Mouse (Mus musculus): ENCODE measurements around the gene Dalrd3. TPM values are rescaled to one million over a fixed set of nuclear protein-coding genes. Genes with fewer than 3 reads are reported as not detected.

Dalrd3 gene
- 187 and 225 TPM in 2 replicates for polyA plus RNA-seq (2012; rRNA removed)

DNA sequence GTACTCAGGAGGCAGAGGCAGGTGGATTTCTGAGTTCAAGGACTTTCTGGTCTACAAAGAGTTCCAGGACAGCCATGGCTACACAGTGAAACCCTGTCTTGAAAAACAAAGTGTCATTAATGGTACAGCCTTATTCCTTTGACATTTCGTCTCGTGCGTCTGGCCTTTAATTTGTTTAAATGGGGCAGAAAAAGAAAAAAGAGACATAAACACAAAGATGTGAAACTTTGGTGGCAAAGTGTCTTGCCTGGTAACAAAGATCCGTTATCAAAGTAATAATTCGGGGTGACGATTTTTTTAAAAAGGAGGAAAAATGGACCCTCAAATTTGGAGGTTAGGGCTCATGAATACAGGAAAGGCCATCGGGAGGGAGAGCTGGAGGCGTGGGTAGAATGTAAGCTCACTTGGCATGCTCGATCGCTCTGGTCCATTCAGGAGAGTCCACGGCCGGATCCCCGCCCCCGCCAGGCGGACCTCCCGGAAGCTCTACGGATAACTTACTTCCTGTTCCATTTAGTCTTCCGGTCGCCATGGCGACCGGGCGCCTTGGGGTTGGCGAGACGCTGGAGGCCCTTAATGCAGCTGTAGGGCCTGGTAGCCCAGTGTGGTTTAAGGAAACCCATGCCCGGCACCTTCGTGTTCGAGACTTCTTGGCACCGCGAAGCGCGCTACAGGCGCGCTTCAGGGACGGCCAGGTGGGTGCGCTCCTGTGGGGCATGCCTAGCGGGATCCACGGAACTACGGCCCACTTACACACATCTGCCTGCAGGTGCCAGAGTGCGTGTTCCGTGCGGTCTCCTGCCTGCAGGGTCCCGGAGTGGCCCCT lies at the start of gene Dalrd3:
Gene Dalrd3 (plus strand): TSS at position 506 of the 826 bp plus-strand sequence.
- WGBS: 1% methylated on average over 42 of the region's 42 CpGs
- H3K4me1 ChIP-seq (ENCODE audit: control insufficient read depth, insufficient read depth, insufficient read length): peaks cover 15% of the 10 kb centered on the region
- peaks cover 11% of the 10 kb centered on the region; the same call in 1 of the 2 replicates for H3K36me3 ChIP-seq (ENCODE audit: control insufficient read depth, insufficient read depth, low read length)
- DNase-seq (ENCODE audit: low read depth in 1 of 2, low spot score in 2 of 2): peak; percentile 79 to 87
- H3K27ac ChIP-seq (ENCODE audit: insufficient read depth, low read length): peak within 1 kb of the TSS; percentile 48
- H3K27me3 ChIP-seq (ENCODE audit: control insufficient read depth, insufficient read depth, low read length): no peaks in the 10 kb centered on the region
- no peak for TF ChIP-seq POLR2A (IDR thresholded peaks at IDR 0.05; ENCODE audit: low read depth, low read length)
- TF ChIP-seq CTCF (IDR thresholded peaks at IDR 0.05; ENCODE audit: extremely low read depth, insufficient read depth, insufficient read length, insufficient replicate concordance): 0 out of 2 replicates have a peak, but pooled peaks have one; percentile 0
- H3K4me3 ChIP-seq (ENCODE audit: extremely low read depth, insufficient read depth, insufficient read length): peak within 1 kb of the TSS; percentile 71

DNA sequence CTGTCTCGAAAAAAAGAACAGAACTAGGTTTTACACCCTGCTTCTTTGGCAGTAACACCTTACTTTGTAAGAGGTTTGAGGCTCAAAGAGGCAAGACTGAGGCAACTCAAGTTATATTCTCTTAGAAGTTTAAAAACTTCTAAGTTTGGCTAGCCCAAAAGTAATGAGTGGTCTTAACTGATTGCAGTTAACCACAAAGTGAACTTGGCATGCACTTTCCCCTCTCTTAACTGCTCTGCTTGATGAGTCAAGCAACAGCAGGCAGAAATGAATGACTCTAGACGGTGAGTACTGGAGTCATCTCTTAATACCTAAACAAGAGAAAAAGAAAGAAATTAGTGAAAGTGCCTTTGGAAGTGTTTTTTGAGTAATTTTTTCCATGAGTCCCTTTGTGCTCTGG lies 48.1 kb upstream of the Dalrd3 start:
- TF ChIP-seq POLR2A (IDR thresholded peaks at IDR 0.05; ENCODE audit: low read depth, low read length) (no peak), CTCF (IDR thresholded peaks at IDR 0.05; ENCODE audit: extremely low read depth, insufficient read depth, insufficient read length, insufficient replicate concordance) (no peak)
- H3K27me3 ChIP-seq (ENCODE audit: control insufficient read depth, insufficient read depth, low read length): no peaks in the 10 kb centered on the region
- H3K4me3 ChIP-seq (ENCODE audit: extremely low read depth, insufficient read depth, insufficient read length): no peak overlapping the region
- no peak for DNase-seq (ENCODE audit: low read depth in 1 of 2, low spot score in 2 of 2)
- H3K36me3 ChIP-seq (ENCODE audit: control insufficient read depth, insufficient read depth, low read length): peaks cover 9% of the 10 kb centered on the region
- peaks cover 5% of the 10 kb centered on the region; the same call in 1 of the 2 replicates for H3K4me1 ChIP-seq (ENCODE audit: control insufficient read depth, insufficient read depth, insufficient read length)
- no peak overlapping the region for H3K27ac ChIP-seq (ENCODE audit: insufficient read depth, low read length)
- 57% methylated on average over 2 of the region's 2 CpGs for WGBS

DNA sequence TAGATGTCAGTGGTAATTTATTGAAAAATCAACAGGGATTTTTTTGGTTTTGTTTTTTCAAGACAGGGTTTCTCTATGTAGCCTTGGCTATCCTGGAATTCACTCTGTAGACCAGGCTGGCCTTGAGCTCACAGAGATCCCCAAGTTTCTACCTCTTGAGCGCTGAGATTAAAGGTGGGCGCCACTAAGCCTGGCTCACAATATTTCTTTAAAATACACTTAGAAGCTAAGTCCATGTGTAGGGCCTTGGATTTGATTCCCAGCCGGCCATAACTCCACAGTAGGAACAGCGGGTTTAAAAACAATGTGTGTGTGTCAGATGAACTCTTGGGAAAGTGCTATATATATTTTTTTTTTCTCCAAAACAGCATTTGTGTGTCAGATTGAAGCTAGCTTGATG lies 46.3 kb upstream of the Dalrd3 start:
- TF ChIP-seq POLR2A (IDR thresholded peaks at IDR 0.05; ENCODE audit: low read depth, low read length) (no peak), CTCF (IDR thresholded peaks at IDR 0.05; ENCODE audit: extremely low read depth, insufficient read depth, insufficient read length, insufficient replicate concordance) (no peak)
- no peaks in the 10 kb centered on the region for H3K27me3 ChIP-seq (ENCODE audit: control insufficient read depth, insufficient read depth, low read length)
- H3K27ac ChIP-seq (ENCODE audit: insufficient read depth, low read length): no peak overlapping the region
- no peak for DNase-seq (ENCODE audit: low read depth in 1 of 2, low spot score in 2 of 2)
- no peak overlapping the region for H3K4me3 ChIP-seq (ENCODE audit: extremely low read depth, insufficient read depth, insufficient read length)
- 96% methylated on average over 4 of the region's 4 CpGs for WGBS
- peaks cover 5% of the 10 kb centered on the region; the same call in 1 of the 2 replicates for H3K4me1 ChIP-seq (ENCODE audit: control insufficient read depth, insufficient read depth, insufficient read length)
- peaks cover 9% of the 10 kb centered on the region for H3K36me3 ChIP-seq (ENCODE audit: control insufficient read depth, insufficient read depth, low read length)

DNA sequence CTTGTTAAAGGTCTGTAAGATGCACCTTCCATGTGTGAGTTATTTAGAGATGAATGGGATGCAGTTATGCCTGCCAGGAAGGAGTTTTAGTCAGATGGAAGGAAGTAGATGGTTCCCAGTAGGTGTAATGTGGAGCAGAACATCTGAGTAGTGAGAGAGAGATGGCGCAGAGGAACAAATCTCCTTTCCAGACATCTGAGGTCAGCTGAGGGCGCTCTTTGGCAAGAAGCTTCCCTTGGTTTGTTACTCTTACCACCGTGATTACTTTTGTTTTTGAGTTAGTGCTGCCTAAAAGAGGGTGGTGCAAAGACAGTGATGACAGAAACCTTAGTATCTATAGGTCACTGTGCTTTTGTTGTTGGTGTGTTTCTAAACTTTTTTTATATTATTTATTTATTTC lies 44.3 kb upstream of the Dalrd3 start:
- H3K27ac ChIP-seq (ENCODE audit: insufficient read depth, low read length): no peak overlapping the region
- DNase-seq (ENCODE audit: low read depth in 1 of 2, low spot score in 2 of 2): no peak
- WGBS: 63% methylated on average over 3 of the region's 3 CpGs
- TF ChIP-seq POLR2A (IDR thresholded peaks at IDR 0.05; ENCODE audit: low read depth, low read length) (no peak), CTCF (IDR thresholded peaks at IDR 0.05; ENCODE audit: extremely low read depth, insufficient read depth, insufficient read length, insufficient replicate concordance) (no peak)
- H3K36me3 ChIP-seq (ENCODE audit: control insufficient read depth, insufficient read depth, low read length): peaks cover 17% of the 10 kb centered on the region
- no peaks in the 10 kb centered on the region for H3K27me3 ChIP-seq (ENCODE audit: control insufficient read depth, insufficient read depth, low read length)
- H3K4me3 ChIP-seq (ENCODE audit: extremely low read depth, insufficient read depth, insufficient read length): no peak overlapping the region
- H3K4me1 ChIP-seq (ENCODE audit: control insufficient read depth, insufficient read depth, insufficient read length): peaks cover 2% of the 10 kb centered on the region; the same call in 1 of the 2 replicates

DNA sequence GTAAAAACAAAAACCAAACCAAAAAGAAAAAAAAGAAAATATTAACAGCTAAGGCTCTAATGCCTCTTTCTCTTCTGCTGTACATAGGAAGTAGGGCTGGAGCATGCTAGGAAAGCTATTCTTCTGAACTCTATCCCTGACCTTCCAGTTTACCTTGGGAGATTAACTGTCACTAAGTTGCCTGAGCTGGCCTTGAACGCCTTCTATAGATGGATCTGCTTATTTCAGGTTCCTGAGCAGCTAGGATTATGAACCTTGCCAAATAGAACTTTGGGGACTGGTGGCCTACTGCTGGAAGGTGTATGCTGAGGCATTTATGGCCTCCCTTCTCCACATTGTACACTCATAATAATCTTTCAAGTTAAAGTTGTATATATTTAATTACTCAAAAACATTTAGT lies 38.7 kb upstream of the Dalrd3 start:
- Histone ChIP-seq H3K4me3 (ENCODE audit: extremely low read depth, insufficient read depth, insufficient read length) (no peak overlapping the region), H3K36me3 (ENCODE audit: control insufficient read depth, insufficient read depth, low read length) (peaks cover 37% of the 10 kb centered on the region), H3K4me1 (ENCODE audit: control insufficient read depth, insufficient read depth, insufficient read length) (no peaks in the 10 kb centered on the region), H3K27ac (ENCODE audit: insufficient read depth, low read length) (no peak overlapping the region), H3K27me3 (ENCODE audit: control insufficient read depth, insufficient read depth, low read length) (no peaks in the 10 kb centered on the region)
- 97% methylated on average over 1 of the region's 1 CpGs for WGBS
- no peak for DNase-seq (ENCODE audit: low read depth in 1 of 2, low spot score in 2 of 2)
- TF ChIP-seq POLR2A (IDR thresholded peaks at IDR 0.05; ENCODE audit: low read depth, low read length): no peak
- TF ChIP-seq CTCF (IDR thresholded peaks at IDR 0.05; ENCODE audit: extremely low read depth, insufficient read depth, insufficient read length, insufficient replicate concordance): no peak

DNA sequence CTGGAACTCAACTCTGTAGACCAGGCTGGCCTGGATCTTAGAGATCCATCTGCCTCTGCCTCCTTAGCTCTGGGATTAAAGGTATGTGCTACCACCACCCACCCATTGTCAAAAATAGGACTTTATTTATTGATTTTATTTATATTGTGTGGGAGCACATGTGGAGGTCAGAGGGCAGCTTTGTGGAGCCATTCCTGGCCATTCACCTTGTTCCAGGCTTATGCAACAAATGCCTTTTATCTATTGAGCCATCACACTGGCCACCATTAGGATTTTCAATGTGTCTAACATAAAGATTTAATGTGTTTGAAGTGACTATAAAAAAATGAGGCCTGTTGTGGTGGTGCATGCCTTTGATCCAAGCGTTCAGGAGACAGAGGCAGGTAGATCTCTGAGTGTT lies 38.2 kb upstream of the Dalrd3 start:
- H3K27ac ChIP-seq (ENCODE audit: insufficient read depth, low read length): no peak overlapping the region
- no peaks in the 10 kb centered on the region for H3K27me3 ChIP-seq (ENCODE audit: control insufficient read depth, insufficient read depth, low read length)
- TF ChIP-seq POLR2A (IDR thresholded peaks at IDR 0.05; ENCODE audit: low read depth, low read length) (no peak), CTCF (IDR thresholded peaks at IDR 0.05; ENCODE audit: extremely low read depth, insufficient read depth, insufficient read length, insufficient replicate concordance) (no peak)
- DNase-seq (ENCODE audit: low read depth in 1 of 2, low spot score in 2 of 2): no peak
- H3K4me1 ChIP-seq (ENCODE audit: control insufficient read depth, insufficient read depth, insufficient read length): no peaks in the 10 kb centered on the region
- no peak overlapping the region for H3K4me3 ChIP-seq (ENCODE audit: extremely low read depth, insufficient read depth, insufficient read length)
- peaks cover 37% of the 10 kb centered on the region for H3K36me3 ChIP-seq (ENCODE audit: control insufficient read depth, insufficient read depth, low read length)
- WGBS: 94% methylated on average over 1 of the region's 1 CpGs

DNA sequence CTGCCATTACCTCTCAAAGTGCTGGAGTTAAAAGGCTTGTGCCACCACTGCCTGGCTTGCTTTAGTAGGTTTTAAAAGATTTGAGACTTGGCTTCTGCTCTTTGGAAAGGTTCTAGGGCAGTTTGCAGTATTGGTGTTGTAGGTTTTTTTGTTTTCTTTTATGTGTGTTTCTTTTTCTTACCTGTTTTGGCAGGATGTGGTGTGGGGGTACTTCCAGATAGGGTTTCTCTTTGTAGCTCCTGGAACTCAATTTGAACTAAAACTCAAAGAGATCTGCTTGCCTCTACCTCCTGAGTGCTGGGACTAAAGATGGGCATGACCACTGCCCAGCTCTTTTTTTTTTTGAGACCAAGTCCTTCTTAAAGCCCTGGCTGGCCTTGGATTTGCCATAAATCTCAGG lies 28.8 kb upstream of the Dalrd3 start:
- Histone ChIP-seq H3K27ac (ENCODE audit: insufficient read depth, low read length) (no peak overlapping the region), H3K36me3 (ENCODE audit: control insufficient read depth, insufficient read depth, low read length) (peaks cover 37% of the 10 kb centered on the region), H3K4me1 (ENCODE audit: control insufficient read depth, insufficient read depth, insufficient read length) (no peaks in the 10 kb centered on the region; the same call in 1 of the 2 replicates), H3K4me3 (ENCODE audit: extremely low read depth, insufficient read depth, insufficient read length) (no peak overlapping the region), H3K27me3 (ENCODE audit: control insufficient read depth, insufficient read depth, low read length) (no peaks in the 10 kb centered on the region)
- DNase-seq (ENCODE audit: low read depth in 1 of 2, low spot score in 2 of 2): no peak
- TF ChIP-seq POLR2A (IDR thresholded peaks at IDR 0.05; ENCODE audit: low read depth, low read length) (no peak), CTCF (IDR thresholded peaks at IDR 0.05; ENCODE audit: extremely low read depth, insufficient read depth, insufficient read length, insufficient replicate concordance) (no peak)

Data from spleen, adult 2 months (tissue).